Mouse (Mus musculus) G1E (cell line): ENCODE measurements around the gene Pald1. TPM values are rescaled to one million over a fixed set of nuclear protein-coding genes. Genes with fewer than 3 reads are reported as not detected.

Source experiments
- ATAC-seq: 2 replicates; pipeline ENCODE4 v1.8.0; 2016; ENCODE audit warnings: mild to moderate bottlenecking; ENCODE audit not compliant: insufficient number of reproducible peaks, poor library complexity, low FRiP score, severe bottlenecking; ENCODE audit errors: extremely low read depth
- DNase-seq: peaks from one replicate; pipeline ENCODE4 v3.0.0; 2012; ENCODE audit warnings: low spot score
- H3K27me3 ChIP-seq: 2 replicates; pipeline ENCODE4 v1.6.1; 2012; ENCODE audit warnings: mild to moderate bottlenecking, low read length, inconsistent platforms; ENCODE audit not compliant: insufficient read depth
- H3K36me3 ChIP-seq: replicated peaks from 2 replicates; pipeline ENCODE3; 2012; ENCODE audit warnings: mild to moderate bottlenecking, inconsistent platforms
- H3K4me1 ChIP-seq: 2 replicates; pipeline ENCODE4 v1.6.1; 2012; ENCODE audit warnings: low read depth, low read length, inconsistent platforms, mixed read lengths; ENCODE audit not compliant: insufficient read depth
- H3K4me3 ChIP-seq: 2 replicates; pipeline ENCODE4 v1.5.1; 2012; ENCODE audit warnings: low read depth, mild to moderate bottlenecking, inconsistent platforms, low read length, moderate library complexity, mixed read lengths
- H3K9me3 ChIP-seq: replicated peaks from 2 replicates; pipeline ENCODE4 v1.6.1; 2012; ENCODE audit warnings: inconsistent platforms
- CTCF ChIP-seq: IDR thresholded peaks from 2 replicates; pipeline ENCODE4 v1.5.1; 2012; ENCODE audit warnings: low read depth, low read length, inconsistent platforms, mixed read lengths
- GATA2 ChIP-seq: IDR thresholded peaks from 2 replicates; pipeline ENCODE4 v1.6.1; 2012; ENCODE audit warnings: low read depth, low read length, inconsistent platforms, borderline replicate concordance
- POLR2AphosphoS5 ChIP-seq: IDR thresholded peaks from 2 replicates; pipeline ENCODE4 v1.6.1; 2012; ENCODE audit warnings: low read depth, low read length, inconsistent platforms; ENCODE audit not compliant: insufficient replicate concordance
- TAL1 ChIP-seq: conservative IDR thresholded peaks from 2 replicates; pipeline ENCODE4 v1.6.1; 2012; ENCODE audit warnings: low read depth, low read length, inconsistent platforms, mixed read lengths
- polyA plus RNA-seq: library from polyadenylated mRNA; stranded (reverse); fragments of >175 nt; gene quantifications from 2 replicates; pipeline ENCODE4 v1.2.3, GENCODE M21; 2012
- total RNA-seq, 2 experiments: library from RNA; stranded (forward) in 1 of 2; stranded (reverse) in 1 of 2; fragments of 200-1000 nt in 1 of 2; fragments of >200 nt in 1 of 2; fragmentation: Nextera tagmentation in 1 of 2; gene quantifications; 2 replicates each; pipeline ENCODE4 v1.2.3; 2014 to 2017

Gene Pald1
- total and polyA plus RNA-seq, 3 experiments = 0.03 TPM; not detected in 2

- no peak for ATAC-seq
Observed at GRCm38 (mm10) chr10:61272631-61273030, 110.7 kb downstream of the Pald1 start.

GRCm38 (mm10) chr10:61272089-61272626 is 111.2 kb downstream of the Pald1 start:
- no peak for DNase-seq
- Histone ChIP-seq H3K36me3 (no peaks in the 10 kb centered on the region), H3K9me3 (peaks cover 34% of the 10 kb centered on the region), H3K27me3 (no peaks in the 10 kb centered on the region), H3K4me3 (no peak overlapping the region), H3K4me1 (no peaks in the 10 kb centered on the region)
- no peak for ATAC-seq
- no peak for TF ChIP-seq GATA2
- TF ChIP-seq TAL1 = no peak

More at GRCm38 (mm10) chr10:61272631-61273030, 110.7 kb downstream of the Pald1 start:
- Histone ChIP-seq H3K4me3 (no peak overlapping the region), H3K27me3 (no peaks in the 10 kb centered on the region), H3K36me3 (no peaks in the 10 kb centered on the region), H3K4me1 (no peaks in the 10 kb centered on the region), H3K9me3 (peaks cover 30% of the 10 kb centered on the region)
- TF ChIP-seq CTCF = no peak
- TF ChIP-seq POLR2AphosphoS5 = no peak
- TF ChIP-seq GATA2 = no peak
- no peak for DNase-seq

Other genes starting within 250 kb of the Pald1 start
- not detected in 2 replicates for gene Sgpl1, start 235.8 kb downstream of the Pald1 start, total RNA-seq (2014; fragmentation: Nextera tagmentation)
- gene Sgpl1, start 235.8 kb downstream of the Pald1 start, total RNA-seq (2017) = 0.22 TPM in 1 of 2 replicates, not detected in the other
- not detected in 2 replicates for gene Sgpl1, start 235.8 kb downstream of the Pald1 start, polyA plus RNA-seq
- gene Tbata, start 211.6 kb downstream of the Pald1 start, total RNA-seq (2014; fragmentation: Nextera tagmentation) = not detected in 2 replicates
- gene Tbata, start 211.6 kb downstream of the Pald1 start, total RNA-seq (2017) = not detected in 2 replicates
- not detected in 2 replicates for gene Tbata, start 211.6 kb downstream of the Pald1 start, polyA plus RNA-seq
- not detected in 2 replicates for gene Adamts14, start 110.1 kb downstream of the Pald1 start, total RNA-seq (2014; fragmentation: Nextera tagmentation)
- gene Adamts14, start 110.1 kb downstream of the Pald1 start, total RNA-seq (2017) = not detected in 2 replicates
- not detected in 2 replicates for gene Adamts14, start 110.1 kb downstream of the Pald1 start, polyA plus RNA-seq
- gene Prf1, start 85.7 kb downstream of the Pald1 start, total RNA-seq (2014; fragmentation: Nextera tagmentation) = not detected in 2 replicates
- 0.05 and 0.06 TPM in 2 replicates for gene Prf1, start 85.7 kb downstream of the Pald1 start, total RNA-seq (2017)
- gene Prf1, start 85.7 kb downstream of the Pald1 start, polyA plus RNA-seq = not detected in 2 replicates
- not detected in 2 replicates for gene Nodal, start 34.4 kb upstream of the Pald1 start, total RNA-seq (2014; fragmentation: Nextera tagmentation)
- not detected in 2 replicates for gene Nodal, start 34.4 kb upstream of the Pald1 start, total RNA-seq (2017)
- gene Nodal, start 34.4 kb upstream of the Pald1 start, polyA plus RNA-seq = not detected in 2 replicates
- gene Eif4ebp2, start 69.1 kb upstream of the Pald1 start, total RNA-seq (2014; fragmentation: Nextera tagmentation) = 184 and 214 TPM in 2 replicates
- 8.9 and 9.4 TPM in 2 replicates for gene Eif4ebp2, start 69.1 kb upstream of the Pald1 start, total RNA-seq (2017)
- gene Eif4ebp2, start 69.1 kb upstream of the Pald1 start, polyA plus RNA-seq = 96.4 and 118 TPM in 2 replicates
- 7.4 and 7.7 TPM in 2 replicates for gene Lrrc20, start 92.3 kb upstream of the Pald1 start, total RNA-seq (2014; fragmentation: Nextera tagmentation)
- 4.2 TPM in 2 replicates for gene Lrrc20, start 92.3 kb upstream of the Pald1 start, total RNA-seq (2017)
- 8.4 and 11.1 TPM in 2 replicates for gene Lrrc20, start 92.3 kb upstream of the Pald1 start, polyA plus RNA-seq
- not detected in 2 replicates for gene Npffr1, start 212.0 kb upstream of the Pald1 start, total RNA-seq (2014; fragmentation: Nextera tagmentation)
- gene Npffr1, start 212.0 kb upstream of the Pald1 start, total RNA-seq (2017) = 0.05 and 0.12 TPM in 2 replicates
- not detected in 2 replicates for gene Npffr1, start 212.0 kb upstream of the Pald1 start, polyA plus RNA-seq